8 mouse cellular contexts compared by ENCODE assay signal in the genomic region with DNA sequence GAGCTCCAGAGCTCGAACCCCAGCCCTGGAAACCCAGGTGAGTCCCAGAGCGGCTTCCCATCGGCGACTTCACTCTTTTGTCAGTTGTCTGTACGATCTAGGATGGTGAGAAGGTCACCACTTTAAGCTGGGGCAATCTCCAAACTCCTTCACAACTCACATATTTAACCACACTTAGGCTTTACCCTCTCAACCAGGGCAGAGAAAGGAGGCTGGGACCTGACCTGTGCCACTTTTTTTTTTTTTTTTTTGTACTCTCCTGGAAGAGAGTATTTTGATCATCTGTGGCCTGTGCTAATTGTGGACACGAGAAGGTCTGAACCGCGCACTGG. TPM values are rescaled to one million over a fixed set of nuclear protein-coding genes. Genes with fewer than 3 reads are reported as not detected.
DNase-seq lines count a peak whose midpoint lies in the region; ATAC-seq and TF ChIP-seq lines count a peak whose summit lies in the region.

No protein-coding gene starts in this region.

- DNase-seq in left cerebral cortex, adult 2 months (ENCODE audit: extremely low spot score in 1 of 2, low spot score in 2 of 2) = no peak
- no peak for DNase-seq in left cerebral cortex, postnatal 10 days (ENCODE audit: extremely low spot score in 1 of 2, low spot score in 2 of 2)
- DNase-seq in thymus, postnatal 25 days = no peak
- no peak for DNase-seq in layer of hippocampus, adult 8-10 months (ENCODE audit: low spot score in 2 of 2)
- no peak for DNase-seq in frontal cortex, postnatal 10 days (ENCODE audit: low spot score in 2 of 2)

- H3K9me3 ChIP-seq in embryonic facial prominence, embryonic 12.5 days = no peaks in the 10 kb centered on the region
- H3K9me3 ChIP-seq in intestine, embryonic 16.5 days (ENCODE audit: control insufficient read depth, low read length) = no peaks in the 10 kb centered on the region

- peak overlapping the region; percentile 47 for H3K4me2 ChIP-seq in embryonic facial prominence, embryonic 12.5 days (replicated peaks)
- peak overlapping the region; percentile 46; the same call in 1 of the 2 replicates for H3K4me2 ChIP-seq in intestine, embryonic 16.5 days (ENCODE audit: low read depth, low read length)
- H3K4me2 ChIP-seq in myocyte (ENCODE audit: low read depth) = peak overlapping the region; percentile 70

- intact Hi-C loops in left cerebral cortex, adult 2 months (cut with DNase I) = loop anchor here (1.0 to 10.0 kb wide), 4 partner anchors 78 to 357 kb away; no protein-coding TSS in a partner anchor
- intact Hi-C loops in left cerebral cortex, postnatal 10 days (cut with DNase I) = loop anchor here (2.0 to 10.0 kb wide), 4 partner anchors 65 to 357 kb away; no protein-coding TSS in a partner anchor

- H3ac ChIP-seq in myocyte (ENCODE audit: control insufficient read depth, insufficient read length) = no peak overlapping the region

- peaks cover 41% of the 10 kb centered on the region for H3K79me2 ChIP-seq in myocyte (ENCODE audit: control insufficient read depth, insufficient read depth)

- TF ChIP-seq CTCF in left cerebral cortex, adult 2 months (IDR thresholded peaks at IDR 0.05) = no peak

- no peaks in the 10 kb centered on the region for H3K36me3 ChIP-seq in embryonic facial prominence, embryonic 12.5 days
- no peaks in the 10 kb centered on the region for H3K36me3 ChIP-seq in intestine, embryonic 16.5 days (ENCODE audit: control insufficient read depth, insufficient read depth, low read length)
- peaks cover under 1% of the 10 kb centered on the region for H3K36me3 ChIP-seq in myocyte (ENCODE audit: control insufficient read depth, insufficient read depth)

- 0 out of 2 replicates have a peak, but pooled peaks cover 4% of the 10 kb centered on the region for H3K27me3 ChIP-seq in embryonic facial prominence, embryonic 12.5 days
- H3K27me3 ChIP-seq in intestine, embryonic 16.5 days (replicated peaks; ENCODE audit: control insufficient read depth, insufficient read depth, low read length) = no peaks in the 10 kb centered on the region
- H3K27me3 ChIP-seq in myocyte (ENCODE audit: control insufficient read depth, insufficient read depth, insufficient read length) = no peaks in the 10 kb centered on the region

- ATAC-seq in embryonic facial prominence, embryonic 12.5 days (ENCODE audit: insufficient number of reproducible peaks, insufficient read depth, low FRiP score, low TSS enrichment) = peak; percentile 59
- peak; percentile 45 for ATAC-seq in intestine, embryonic 16.5 days

- no peak for TF ChIP-seq POLR2A in myocyte (IDR thresholded peaks at IDR 0.05; ENCODE audit: insufficient read length, low read depth)

- WGBS in embryonic facial prominence, embryonic 12.5 days = 14% methylated on average over 8 of the region's 8 CpGs
- WGBS in intestine, embryonic 16.5 days = 19% methylated on average over 8 of the region's 8 CpGs

- H3K27ac ChIP-seq in left cerebral cortex, adult 2 months = peak overlapping the region; percentile 76
- peak overlapping the region; percentile 69; the same call in 1 of the 2 replicates for H3K27ac ChIP-seq in embryonic facial prominence, embryonic 12.5 days
- H3K27ac ChIP-seq in intestine, embryonic 16.5 days (ENCODE audit: low read length) = peak overlapping the region; percentile 74

- H3K4me3 ChIP-seq in left cerebral cortex, adult 2 months = peak overlapping the region; percentile 53
- H3K4me3 ChIP-seq in embryonic facial prominence, embryonic 12.5 days = peak overlapping the region; percentile 48
- H3K4me3 ChIP-seq in intestine, embryonic 16.5 days (ENCODE audit: low read length) = peak overlapping the region; percentile 55
- H3K4me3 ChIP-seq in myocyte = peak overlapping the region; percentile 54

- H3K4me1 ChIP-seq in embryonic facial prominence, embryonic 12.5 days = no peaks in the 10 kb centered on the region
- H3K4me1 ChIP-seq in intestine, embryonic 16.5 days (ENCODE audit: control insufficient read depth, insufficient read depth, low read length) = no peaks in the 10 kb centered on the region

- peak overlapping the region; percentile 53 for H3K9ac ChIP-seq in embryonic facial prominence, embryonic 12.5 days
- H3K9ac ChIP-seq in intestine, embryonic 16.5 days (ENCODE audit: low read depth, low read length) = peak overlapping the region; percentile 71

TF ChIP-seq in myocyte, 11 proteins besides CTCF, POLR2A, EP300 and RAD21:
- TF ChIP-seq SRF (IDR thresholded peaks at IDR 0.05; ENCODE audit: control insufficient read depth, insufficient read length, low read depth) (no peak), MYOD1 (IDR thresholded peaks at IDR 0.05; ENCODE audit: control insufficient read depth in 1 of 3, insufficient read length in 2 of 3, low read depth in 2 of 3) (no peak), MAX (IDR thresholded peaks at IDR 0.05; ENCODE audit: low read depth) (no peak), TCF12 (IDR thresholded peaks at IDR 0.05; ENCODE audit: insufficient read depth, poor library complexity, severe bottlenecking) (no peak), TCF3 (IDR thresholded peaks at IDR 0.05; ENCODE audit: insufficient read length, low read depth) (no peak), MYOG (IDR thresholded peaks at IDR 0.05; ENCODE audit: control insufficient read depth in 1 of 3, insufficient read depth in 1 of 3, insufficient read length in 2 of 3, low read depth in 2 of 3) (no peak), POLR2AphosphoS2 (IDR thresholded peaks at IDR 0.05; ENCODE audit: insufficient read length, low read depth) (no peak), CEBPB (IDR thresholded peaks at IDR 0.05; ENCODE audit: insufficient read depth, poor library complexity, severe bottlenecking) (no peak), REST (IDR thresholded peaks at IDR 0.05; ENCODE audit: insufficient read depth, insufficient read length) (no peak), E2F4 (IDR thresholded peaks at IDR 0.05; ENCODE audit: insufficient read depth) (no peak), USF1 (IDR thresholded peaks at IDR 0.05; ENCODE audit: low read depth) (no peak)

RNA-seq across cellular contexts. Expression of gene Atp7a, which starts 0.2 kb away (rescaled TPM):
- total RNA-seq in left cerebral cortex, adult 2 months (2021) = 1 to 10 TPM; 7.4 to 8.5 TPM
- total RNA-seq in left cerebral cortex, postnatal 10 days (2021) = 1 to 10 TPM; 7.7 to 8.1 TPM
- 32.8 and 34.7 TPM in 2 replicates for polyA plus RNA-seq in embryonic facial prominence, embryonic 12.5 days (2016; fragmentation: Nextera tagmentation; extraction: Ambion mirVana)
- polyA plus RNA-seq in intestine, embryonic 16.5 days (2015; fragmentation: Nextera tagmentation; extraction: Ambion mirVana) = 17.0 and 18.1 TPM in 2 replicates
- polyA plus RNA-seq in myocyte (2012; fragmentation: generic; extraction: Trizol) = 3.6 TPM
- 1 to 10 TPM; 8.2 to 9.3 (median 8.7) TPM for total RNA-seq in layer of hippocampus, adult 8-10 months (2022)

RNA-seq across cellular contexts. Expression of gene Cox7b, which starts 11.8 kb away (rescaled TPM):
- 100 to 1,000 TPM; 300 to 319 TPM for total RNA-seq in left cerebral cortex, adult 2 months (2021)
- 100 to 1,000 TPM; 354 to 375 TPM for total RNA-seq in left cerebral cortex, postnatal 10 days (2021)
- 320 and 347 TPM in 2 replicates for polyA plus RNA-seq in embryonic facial prominence, embryonic 12.5 days (2016; fragmentation: Nextera tagmentation; extraction: Ambion mirVana)
- polyA plus RNA-seq in intestine, embryonic 16.5 days (2015; fragmentation: Nextera tagmentation; extraction: Ambion mirVana) = 547 and 584 TPM in 2 replicates
- 246 TPM for polyA plus RNA-seq in myocyte (2012; fragmentation: generic; extraction: Trizol)
- 100 to 1,000 TPM; 293 to 338 (median 317) TPM for total RNA-seq in layer of hippocampus, adult 8-10 months (2022)

RNA-seq across cellular contexts. Expression of gene Magt1, which starts 15.6 kb away (rescaled TPM):
- 10 to 100 TPM; 12.5 to 13.6 TPM for total RNA-seq in left cerebral cortex, adult 2 months (2021)
- 10 to 100 TPM; 10.1 to 14.5 TPM for total RNA-seq in left cerebral cortex, postnatal 10 days (2021)
- 59.6 and 64.9 TPM in 2 replicates for polyA plus RNA-seq in embryonic facial prominence, embryonic 12.5 days (2016; fragmentation: Nextera tagmentation; extraction: Ambion mirVana)
- 78.9 and 79.8 TPM in 2 replicates for polyA plus RNA-seq in intestine, embryonic 16.5 days (2015; fragmentation: Nextera tagmentation; extraction: Ambion mirVana)
- polyA plus RNA-seq in myocyte (2012; fragmentation: generic; extraction: Trizol) = 13.3 TPM
- 10 to 100 TPM; 16.4 to 23.0 (median 17.1) TPM for total RNA-seq in layer of hippocampus, adult 8-10 months (2022)
